Mouse (Mus musculus) brown adipose tissue, adult 24 weeks (tissue): ENCODE results near the gene Dgkh. TPM values are rescaled to one million over a fixed set of nuclear protein-coding genes. Genes with fewer than 3 reads are reported as not detected.

Experiments
- H3K27ac ChIP-seq: fragments of 200-500 bp; replicated peaks from 2 replicates; pipeline ENCODE4 v1.5.1; 2012; ENCODE audit warnings: low read depth, mild to moderate bottlenecking, low read length
- H3K4me1 ChIP-seq: fragments of 200-500 bp; 2 replicates; pipeline ENCODE4 v1.6.1; 2012; ENCODE audit warnings: low read length, mixed read lengths; ENCODE audit not compliant: control insufficient read depth, insufficient read depth, insufficient read length
- H3K4me3 ChIP-seq: fragments of 200-500 bp; 2 replicates; pipeline ENCODE4 v1.5.1; 2012; ENCODE audit warnings: low read depth, mild to moderate bottlenecking, low read length, moderate library complexity; ENCODE audit not compliant: insufficient read depth
- polyA plus RNA-seq: library from polyadenylated mRNA; stranded (reverse); fragments of >200 nt; gene quantifications from 2 replicates; pipeline ENCODE4 v1.2.4, GENCODE M21; 2012; ENCODE audit not compliant: missing spikeins, insufficient read depth, insufficient read length

The Dgkh gene
- polyA plus RNA-seq, 1 experiment, result 1.2 TPM

- H3K4me1 ChIP-seq, result peaks cover 7% of the 10 kb centered on the region; the same call in 1 of the 2 replicates
- H3K4me3 ChIP-seq, result no peak overlapping the region
- no peak overlapping the region for H3K27ac ChIP-seq
Observed at GRCm38 (mm10) chr14:78534651-78535050, 197.9 kb downstream of the Dgkh start.

DNA sequence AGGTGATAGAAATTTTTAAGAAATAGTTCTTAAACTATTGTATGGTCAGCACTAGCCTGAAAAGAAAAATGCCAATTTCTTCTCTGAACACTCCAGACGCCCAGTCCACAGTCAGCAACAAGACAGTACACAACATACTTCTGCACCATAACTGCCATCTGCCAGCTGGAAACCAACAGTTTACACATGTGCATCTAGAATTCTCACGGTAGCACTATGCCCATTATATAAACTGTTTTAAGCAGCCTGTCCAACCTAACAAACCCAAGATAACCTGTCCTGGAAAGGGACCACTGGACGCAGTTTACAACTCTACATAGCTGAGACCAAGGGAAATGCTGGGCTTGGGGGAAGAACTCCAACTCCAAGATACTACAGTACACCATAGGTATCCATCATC is 198.9 kb downstream of the Dgkh start:
- Histone ChIP-seq H3K4me3 (no peak overlapping the region), H3K27ac (no peak overlapping the region), H3K4me1 (peaks cover 9% of the 10 kb centered on the region; the same call in 1 of the 2 replicates)

- Histone ChIP-seq H3K4me3 (no peak overlapping the region), H3K4me1 (peaks cover 11% of the 10 kb centered on the region; the same call in 1 of the 2 replicates), H3K27ac (no peak overlapping the region)
Observed at GRCm38 (mm10) chr14:78532345-78532744, 200.2 kb downstream of the Dgkh start.

DNA sequence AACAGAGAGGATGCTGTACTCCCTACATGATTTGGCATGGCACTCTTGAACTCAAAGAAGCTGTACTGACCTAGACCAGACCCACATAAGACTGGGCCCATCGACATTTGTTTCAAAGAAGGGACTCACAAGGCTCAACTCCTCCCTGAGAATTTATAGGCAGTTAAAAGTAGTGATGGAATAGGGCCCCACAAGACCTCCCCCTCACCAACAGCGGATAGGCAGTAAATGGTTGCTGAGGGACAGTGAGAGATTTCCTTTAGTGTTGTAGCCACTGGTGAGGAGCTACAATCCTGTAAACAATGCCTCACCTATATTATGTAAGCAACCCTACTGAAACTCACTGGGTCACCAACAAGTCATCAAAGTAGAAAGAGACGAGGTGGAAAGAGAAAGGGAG is 202.3 kb downstream of the Dgkh start:
- Histone ChIP-seq H3K4me3 (no peak overlapping the region), H3K27ac (no peak overlapping the region), H3K4me1 (peaks cover 18% of the 10 kb centered on the region)

DNA sequence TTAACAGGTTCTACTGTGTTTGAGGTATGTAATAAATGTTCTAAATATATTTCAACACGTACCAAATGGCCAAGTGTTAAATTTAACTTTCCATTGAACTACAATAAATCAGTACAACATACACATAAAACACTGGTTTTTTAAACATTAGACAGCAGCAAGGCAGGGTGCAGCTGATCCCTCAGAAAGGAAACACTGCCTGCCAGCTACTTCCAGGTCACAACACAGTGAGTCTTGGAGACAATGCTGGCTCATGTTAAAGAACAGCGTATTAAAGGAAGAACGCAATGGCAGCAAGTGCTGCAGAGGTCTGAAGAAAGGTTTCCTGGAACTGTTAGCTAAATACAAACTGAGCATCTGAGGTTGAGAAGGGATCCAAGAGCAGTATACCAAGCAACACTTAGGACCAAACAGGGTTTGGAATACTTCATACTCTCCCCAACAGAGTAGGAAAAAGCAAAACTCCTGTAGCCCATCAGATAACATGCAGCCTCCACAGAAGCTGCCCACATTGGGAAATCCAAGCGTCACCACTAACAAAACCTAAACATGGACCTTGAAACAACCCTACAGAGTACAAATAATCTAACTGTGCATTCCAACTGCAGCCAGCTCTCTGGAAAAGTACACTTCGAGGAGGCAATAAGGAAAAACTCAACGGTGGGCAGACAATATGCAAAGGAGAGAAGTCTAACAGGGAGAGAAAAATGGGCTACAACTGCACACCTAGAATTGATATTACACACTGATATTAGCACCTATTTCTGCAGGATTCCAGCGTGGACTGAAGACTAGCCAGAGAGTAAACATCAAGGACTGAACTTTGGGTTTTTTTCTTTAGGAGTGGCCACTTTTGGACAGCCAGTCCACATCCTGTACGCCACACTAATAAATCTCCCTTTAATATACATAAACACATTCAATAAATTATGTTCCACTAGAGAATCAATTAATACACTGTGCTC is 203.8 kb downstream of the Dgkh start:
- no peak overlapping the region for H3K27ac ChIP-seq
- no peak overlapping the region for H3K4me3 ChIP-seq
- peaks cover 18% of the 10 kb centered on the region for H3K4me1 ChIP-seq

GRCm38 (mm10) chr14:78526907-78527306 is 205.7 kb downstream of the Dgkh start:
- Histone ChIP-seq H3K4me3 (no peak overlapping the region), H3K27ac (no peak overlapping the region), H3K4me1 (peaks cover 18% of the 10 kb centered on the region)

GRCm38 (mm10) chr14:78526475-78526874 is 206.1 kb downstream of the Dgkh start:
- Histone ChIP-seq H3K4me3 (no peak overlapping the region), H3K27ac (no peak overlapping the region), H3K4me1 (peaks cover 16% of the 10 kb centered on the region)

GRCm38 (mm10) chr14:78525611-78526457 is 206.7 kb downstream of the Dgkh start:
- Histone ChIP-seq H3K4me1 (peaks cover 14% of the 10 kb centered on the region), H3K4me3 (no peak overlapping the region), H3K27ac (no peak overlapping the region)

DNA sequence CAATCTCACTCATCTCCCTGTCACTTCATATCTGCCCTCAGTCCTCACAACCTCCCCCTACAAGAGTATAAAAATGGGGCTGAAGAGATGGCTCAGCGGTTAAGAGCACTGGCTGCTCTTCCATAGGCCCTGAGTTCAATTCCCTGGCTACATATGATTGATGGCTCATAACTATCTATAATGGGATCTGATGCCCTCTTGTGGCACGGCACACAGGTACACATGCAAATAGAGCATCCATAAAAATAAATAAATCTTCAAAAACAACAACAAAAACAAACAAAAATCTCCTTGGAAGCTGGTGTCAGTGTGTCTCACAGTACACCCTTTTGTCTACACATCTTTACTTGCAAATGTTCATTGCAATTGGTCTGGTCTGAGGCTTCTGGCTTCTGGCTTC is 207.5 kb downstream of the Dgkh start:
- Histone ChIP-seq H3K27ac (no peak overlapping the region), H3K4me3 (no peak overlapping the region), H3K4me1 (peaks cover 14% of the 10 kb centered on the region)

- H3K4me1 ChIP-seq, result no peaks in the 10 kb centered on the region
- no peak overlapping the region for H3K4me3 ChIP-seq
- H3K27ac ChIP-seq, result no peak overlapping the region
Observed at GRCm38 (mm10) chr14:78510713-78511112, 221.9 kb downstream of the Dgkh start.

GRCm38 (mm10) chr14:78509791-78510190 is 222.8 kb downstream of the Dgkh start:
- Histone ChIP-seq H3K4me3 (no peak overlapping the region), H3K4me1 (no peaks in the 10 kb centered on the region), H3K27ac (no peak overlapping the region)

Other genes starting within 250 kb of the Dgkh start
- 5.7 and 6.9 TPM in 2 replicates for gene Akap11, start 196.0 kb downstream of the Dgkh start, polyA plus RNA-seq
- 148 and 195 TPM in 2 replicates for gene Vwa8, start 116.3 kb upstream of the Dgkh start, polyA plus RNA-seq